Mouse (Mus musculus): ENCODE measurements at regions not wholly inside any gene's neighbourhood (a gene's known extent, or its start where the extent isn't known, plus 50 kb on each side); places are given as distances from the start of the nearest gene placed in this dataset.
A peak's percentile ranks its signal among the peaks of the same experiment; 100 is the strongest.

DNA sequence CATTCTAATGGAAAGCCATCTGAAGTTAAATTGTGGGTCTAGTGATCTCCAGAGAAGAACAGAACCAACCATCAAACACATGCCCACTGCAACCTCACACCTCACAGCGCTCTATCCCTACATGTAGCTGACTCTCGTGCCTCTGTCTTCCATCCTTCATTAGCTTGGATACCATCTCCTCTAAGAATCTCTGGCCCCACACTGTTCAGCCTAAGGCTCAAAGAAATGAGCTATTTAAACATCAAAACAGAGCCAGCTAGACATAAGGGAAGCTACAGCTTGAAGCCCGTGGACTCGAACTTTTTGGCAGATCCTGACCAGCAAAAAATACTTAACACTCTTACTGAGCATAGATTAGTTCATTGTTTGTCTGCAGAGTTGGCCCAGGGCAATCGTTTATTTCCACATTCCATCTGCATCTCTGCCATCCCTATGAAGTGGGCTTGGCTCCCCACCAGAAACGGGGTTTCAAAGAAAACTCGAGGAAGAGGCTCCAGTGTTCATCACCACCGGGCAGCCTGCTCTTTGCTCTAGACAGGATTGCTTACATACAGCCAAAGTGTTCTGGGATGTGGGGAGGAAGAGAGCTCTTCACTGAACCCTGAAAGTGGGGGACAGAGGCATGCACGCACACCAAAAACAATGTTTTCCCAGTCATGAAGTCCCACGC lies 92.4 kb upstream of the Rab3gap2 start:
- Histone ChIP-seq H3K27me3 (no peaks in the 10 kb centered on the region), H3K4me1 (replicated peaks) (no peaks in the 10 kb centered on the region), H3K27ac (no peak overlapping the region), H3K4me2 (replicated peaks) (no peak overlapping the region), H3K4me3 (replicated peaks) (no peak overlapping the region), H3K36me3 (no peaks in the 10 kb centered on the region), H3K9ac (replicated peaks) (no peak overlapping the region), H3K9me3 (no peaks in the 10 kb centered on the region)
- WGBS: 81% methylated on average over 10 of the region's 10 CpGs
- no peak for ATAC-seq

GRCm38 (mm10) chr1:185104945-185105884 lies 98.7 kb upstream of the Rab3gap2 start:
- H3K4me1 ChIP-seq (replicated peaks): no peaks in the 10 kb centered on the region
- no peak overlapping the region for H3K9ac ChIP-seq (replicated peaks)
- H3K9me3 ChIP-seq: no peaks in the 10 kb centered on the region
- 36% methylated on average over 7 of the region's 7 CpGs for WGBS
- H3K4me3 ChIP-seq (replicated peaks): no peak overlapping the region
- H3K27ac ChIP-seq: no peak overlapping the region
- no peak for ATAC-seq
- no peaks in the 10 kb centered on the region for H3K27me3 ChIP-seq
- H3K4me2 ChIP-seq (replicated peaks): no peak overlapping the region
- H3K36me3 ChIP-seq: no peaks in the 10 kb centered on the region

- no peak for ATAC-seq
- H3K27me3 ChIP-seq: no peaks in the 10 kb centered on the region
- WGBS: 89% methylated on average over 4 of the region's 4 CpGs
These were observed 100.1 kb upstream of the Rab3gap2 start for GRCm38 (mm10) chr1:185103803-185104202.

DNA sequence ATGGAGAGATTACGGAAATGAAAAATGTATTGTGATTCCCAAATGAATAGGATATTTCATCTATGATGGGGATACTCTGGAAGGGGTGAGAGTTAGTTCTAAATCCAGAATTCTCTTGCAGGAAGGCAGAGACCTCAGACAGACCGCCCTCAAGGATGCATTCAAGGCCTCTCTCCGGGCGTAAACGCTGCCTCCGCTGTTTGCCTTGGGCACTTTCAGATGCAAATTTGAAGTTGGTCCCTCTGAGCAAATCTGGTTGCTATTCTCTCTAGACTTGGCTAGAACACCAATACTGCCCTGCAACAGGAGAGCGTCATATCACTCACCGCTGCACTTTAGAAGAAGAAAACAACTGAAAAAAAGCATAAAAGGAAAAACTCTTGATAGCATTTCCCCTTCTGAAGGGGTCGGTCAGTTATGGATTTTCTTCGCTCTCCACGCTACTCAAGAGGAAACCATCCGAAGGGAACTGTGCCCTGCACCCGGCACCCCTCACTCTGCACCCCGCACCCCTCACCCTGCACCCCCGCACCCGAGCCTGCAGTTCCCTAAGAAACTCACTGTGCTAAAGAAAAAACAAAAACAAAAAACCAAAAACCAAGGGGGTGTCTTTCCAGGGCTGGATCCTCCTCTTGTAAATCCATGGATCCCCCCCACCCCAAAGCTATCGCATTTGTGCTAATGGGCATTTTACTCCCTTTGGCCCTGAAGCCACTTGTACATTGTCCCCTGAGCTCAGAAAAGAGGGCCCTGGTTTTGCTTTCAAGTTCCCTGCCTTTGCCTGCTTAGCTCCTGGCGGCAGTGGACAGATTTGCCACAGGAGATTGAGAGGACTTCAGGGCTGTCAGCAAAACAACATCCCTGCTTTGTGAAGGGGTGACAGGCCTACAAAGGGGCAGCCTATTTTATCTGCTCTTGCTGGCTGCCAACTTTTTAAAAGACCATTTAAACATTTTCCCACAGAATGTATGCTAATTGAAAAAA lies 99.9 kb upstream of the Mark1 start:
- H3K9ac ChIP-seq (replicated peaks): no peak overlapping the region
- peak overlapping the region; percentile 61 for H3K27ac ChIP-seq
- 4% methylated on average over 18 of the region's 18 CpGs for WGBS

More at GRCm38 (mm10) chr1:185103803-185104202, 100.1 kb upstream of the Rab3gap2 start:
- H3K4me2 ChIP-seq (replicated peaks): no peak overlapping the region
- H3K4me1 ChIP-seq (replicated peaks): peaks cover 14% of the 10 kb centered on the region
- H3K9me3 ChIP-seq: no peaks in the 10 kb centered on the region
- H3K27ac ChIP-seq: no peak overlapping the region
- no peak overlapping the region for H3K4me3 ChIP-seq (replicated peaks)
- no peaks in the 10 kb centered on the region for H3K36me3 ChIP-seq
- no peak overlapping the region for H3K9ac ChIP-seq (replicated peaks)

DNA sequence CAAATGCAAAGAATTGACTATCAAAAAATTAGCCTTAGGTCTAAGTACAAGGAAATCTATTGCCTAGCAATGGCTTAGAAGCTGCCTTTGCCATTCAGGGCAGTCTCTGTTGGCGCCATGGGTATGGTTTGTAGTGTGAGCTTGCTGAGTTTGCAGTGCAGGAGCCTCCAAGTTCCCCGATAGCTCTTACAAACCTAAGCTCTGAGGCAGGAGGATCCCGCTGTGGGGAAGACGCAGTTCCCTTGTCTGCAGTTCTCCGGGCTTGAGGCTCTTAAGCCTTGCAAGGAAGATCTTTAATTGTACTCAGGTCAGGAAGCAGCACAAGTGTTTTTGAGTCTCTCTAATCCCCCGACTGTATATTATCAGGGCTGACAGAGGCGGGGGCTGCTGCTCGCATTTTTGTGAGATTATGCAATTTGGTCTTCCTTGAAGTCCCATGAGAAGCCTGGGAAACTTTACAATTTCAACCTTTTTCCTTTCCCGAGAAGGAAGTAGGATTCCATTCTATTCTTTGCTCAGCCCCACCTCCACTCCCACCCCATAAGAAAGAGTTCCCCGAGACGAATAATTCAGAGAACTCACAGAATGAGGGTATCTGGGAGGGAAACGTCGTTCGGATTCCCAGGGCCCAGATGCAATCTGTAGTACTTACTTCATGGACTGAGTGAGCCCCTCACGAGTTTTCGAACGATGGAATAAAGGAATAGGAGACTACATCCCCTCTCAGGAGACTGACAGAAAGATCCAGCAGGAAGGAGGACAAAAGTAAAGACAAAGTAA lies 99.0 kb upstream of the Mark1 start:
- Histone ChIP-seq H3K27me3 (no peaks in the 10 kb centered on the region), H3K9ac (replicated peaks) (no peak overlapping the region), H3K27ac (peak overlapping the region; percentile 61), H3K4me1 (replicated peaks) (peaks cover 26% of the 10 kb centered on the region), H3K36me3 (no peaks in the 10 kb centered on the region), H3K9me3 (no peaks in the 10 kb centered on the region), H3K4me2 (replicated peaks) (peak overlapping the region; percentile 26), H3K4me3 (replicated peaks) (no peak overlapping the region)
- 3% methylated on average over 17 of the region's 17 CpGs for WGBS
- ATAC-seq: 0 out of 2 replicates have a peak, but pooled peaks have one; percentile 47

More for the DNA sequence above, 99.9 kb upstream of the Mark1 start:
- H3K4me1 ChIP-seq (replicated peaks): peaks cover 26% of the 10 kb centered on the region
- H3K36me3 ChIP-seq: no peaks in the 10 kb centered on the region
- H3K4me3 ChIP-seq (replicated peaks): no peak overlapping the region
- peak; percentile 57 for ATAC-seq
- H3K27me3 ChIP-seq: no peaks in the 10 kb centered on the region
- H3K4me2 ChIP-seq (replicated peaks): peak overlapping the region; percentile 26
- no peaks in the 10 kb centered on the region for H3K9me3 ChIP-seq

- H3K4me3 ChIP-seq (replicated peaks): no peak overlapping the region
- no peaks in the 10 kb centered on the region for H3K9me3 ChIP-seq
- no peak overlapping the region for H3K9ac ChIP-seq (replicated peaks)
- no peaks in the 10 kb centered on the region for H3K27me3 ChIP-seq
- H3K4me1 ChIP-seq (replicated peaks): peaks cover 26% of the 10 kb centered on the region
- no peak for ATAC-seq
- 93% methylated on average over 4 of the region's 4 CpGs for WGBS
- no peak overlapping the region for H3K4me2 ChIP-seq (replicated peaks)
- no peaks in the 10 kb centered on the region for H3K36me3 ChIP-seq
- H3K27ac ChIP-seq: no peak overlapping the region
These were observed 97.4 kb upstream of the Mark1 start for GRCm38 (mm10) chr1:185096741-185097140.

- H3K27ac ChIP-seq: no peak overlapping the region
- no peaks in the 10 kb centered on the region for H3K27me3 ChIP-seq
- H3K36me3 ChIP-seq: no peaks in the 10 kb centered on the region
- 93% methylated on average over 5 of the region's 5 CpGs for WGBS
- H3K4me2 ChIP-seq (replicated peaks): no peak overlapping the region
- H3K9me3 ChIP-seq: no peaks in the 10 kb centered on the region
- ATAC-seq: no peak
- H3K4me1 ChIP-seq (replicated peaks): peaks cover 1% of the 10 kb centered on the region; the same call in 1 of the 2 replicates
- no peak overlapping the region for H3K4me3 ChIP-seq (replicated peaks)
- no peak overlapping the region for H3K9ac ChIP-seq (replicated peaks)
These were observed 93.4 kb upstream of the Mark1 start for GRCm38 (mm10) chr1:185092757-185093156.

GRCm38 (mm10) chr1:185091816-185092558 lies 92.6 kb upstream of the Mark1 start:
- ATAC-seq: 0 out of 2 replicates have a peak, but pooled peaks have one; percentile 34
- H3K27ac ChIP-seq: no peak overlapping the region
- no peaks in the 10 kb centered on the region for H3K27me3 ChIP-seq
- WGBS: 63% methylated on average over 21 of the region's 21 CpGs
- H3K4me1 ChIP-seq (replicated peaks): no peaks in the 10 kb centered on the region
- H3K4me3 ChIP-seq (replicated peaks): no peak overlapping the region
- H3K36me3 ChIP-seq: no peaks in the 10 kb centered on the region
- H3K9me3 ChIP-seq: no peaks in the 10 kb centered on the region
- H3K4me2 ChIP-seq (replicated peaks): no peak overlapping the region
- no peak overlapping the region for H3K9ac ChIP-seq (replicated peaks)

GRCm38 (mm10) chr1:185089196-185089595 lies 89.8 kb upstream of the Mark1 start:
- Histone ChIP-seq H3K27ac (no peak overlapping the region), H3K9me3 (0 out of 2 replicates have a peak, but pooled peaks cover 4% of the 10 kb centered on the region), H3K9ac (replicated peaks) (no peak overlapping the region), H3K4me2 (replicated peaks) (no peak overlapping the region), H3K4me3 (replicated peaks) (no peak overlapping the region), H3K36me3 (no peaks in the 10 kb centered on the region), H3K27me3 (no peaks in the 10 kb centered on the region), H3K4me1 (replicated peaks) (no peaks in the 10 kb centered on the region)
- WGBS: 92% methylated on average over 2 of the region's 2 CpGs
- no peak for ATAC-seq

- H3K36me3 ChIP-seq: no peaks in the 10 kb centered on the region
- 0 out of 2 replicates have a peak, but pooled peaks cover 4% of the 10 kb centered on the region for H3K9me3 ChIP-seq
- no peak overlapping the region for H3K27ac ChIP-seq
- 90% methylated on average over 5 of the region's 5 CpGs for WGBS
- no peak overlapping the region for H3K4me2 ChIP-seq (replicated peaks)
- ATAC-seq: no peak
- peaks cover 14% of the 10 kb centered on the region for H3K4me1 ChIP-seq (replicated peaks)
- H3K27me3 ChIP-seq: no peaks in the 10 kb centered on the region
- no peak overlapping the region for H3K9ac ChIP-seq (replicated peaks)
- H3K4me3 ChIP-seq (replicated peaks): no peak overlapping the region
These were observed 83.8 kb upstream of the Mark1 start for GRCm38 (mm10) chr1:185083191-185083590.
